Mouse (Mus musculus) kidney, adult 2 months (tissue): Measurements from ENCODE around the gene Apopt1.

Source experiments
- CTCF ChIP-seq: fragments of 200-500 bp; conservative IDR thresholded peaks from 2 replicates; pipeline ENCODE4 v1.5.1; 2011; ENCODE audit warnings: low read depth, mild to moderate bottlenecking, control low read depth, low read length, moderate library complexity, mixed read lengths; ENCODE audit not compliant: insufficient read depth, insufficient read length
- POLR2A ChIP-seq: fragments of 200-500 bp; IDR thresholded peaks from one replicate; pipeline ENCODE4 v1.6.1; 2011; ENCODE audit warnings: low read depth, low read length, control low read depth

DNA sequence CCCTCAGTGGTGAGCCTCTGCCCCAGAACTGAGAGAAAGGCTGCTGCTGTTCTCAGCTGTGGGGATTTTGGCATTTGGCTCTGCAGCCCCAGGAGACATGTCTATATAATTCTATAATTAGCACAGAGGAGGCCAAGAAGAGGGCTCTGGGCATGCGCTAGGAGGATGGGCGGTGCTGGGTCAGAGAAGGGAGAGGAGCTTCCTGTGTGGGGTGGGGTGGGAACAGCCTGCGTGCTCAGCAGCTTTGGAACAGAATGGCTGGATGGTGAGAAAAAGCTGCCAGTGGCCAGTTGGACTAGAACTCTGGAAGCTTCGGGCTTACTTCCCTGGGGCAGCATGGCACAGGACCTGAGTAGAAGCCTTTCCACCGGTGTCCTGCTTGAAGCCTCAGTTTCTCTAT is 33.0 kb downstream of the Apopt1 start:
- no peak for TF ChIP-seq CTCF
- no peak for TF ChIP-seq POLR2A
